Mouse (Mus musculus) retina, postnatal 1 day (tissue): ENCODE measurements at regions not wholly inside any gene's neighbourhood (a gene's known extent, or its start where the extent isn't known, plus 50 kb on each side); places are given as distances from the start of the nearest gene placed in this dataset.
A peak's percentile ranks its signal among the peaks of the same experiment; 100 is the strongest.

Experiments used
- DNase-seq: peaks from one replicate; pipeline ENCODE4 v3.0.0-alpha.2; 2012

- peak; percentile 69 for DNase-seq
Observed at GRCm38 (mm10) chr13:39350668-39351067, 390.0 kb upstream of the Slc35b3 start.

GRCm38 (mm10) chr13:39347761-39348160, 387.1 kb upstream of the Slc35b3 start:
- DNase-seq, result peak; percentile 77

- DNase-seq, result no peak
Observed at GRCm38 (mm10) chr13:39334874-39335273, 374.2 kb upstream of the Slc35b3 start.

GRCm38 (mm10) chr13:39329794-39330193, 369.1 kb upstream of the Slc35b3 start:
- DNase-seq, result no peak

GRCm38 (mm10) chr13:39326176-39326575, 365.5 kb upstream of the Slc35b3 start:
- no peak for DNase-seq

GRCm38 (mm10) chr13:39321111-39321510, 360.4 kb upstream of the Slc35b3 start:
- no peak for DNase-seq

GRCm38 (mm10) chr13:39309758-39310157, 349.1 kb upstream of the Slc35b3 start:
- DNase-seq, result no peak

GRCm38 (mm10) chr13:39307845-39308244, 347.2 kb upstream of the Slc35b3 start:
- no peak for DNase-seq

- DNase-seq, result no peak
Observed at GRCm38 (mm10) chr13:39306851-39307250, 346.2 kb upstream of the Slc35b3 start.

- no peak for DNase-seq
Observed at GRCm38 (mm10) chr13:39297129-39297528, 336.5 kb upstream of the Slc35b3 start.

GRCm38 (mm10) chr13:39290216-39290960, 329.7 kb upstream of the Slc35b3 start:
- DNase-seq, result no peak

- DNase-seq, result no peak
Observed at GRCm38 (mm10) chr13:39282272-39282671, 321.6 kb upstream of the Slc35b3 start.

GRCm38 (mm10) chr13:39278101-39278500, 317.4 kb upstream of the Slc35b3 start:
- DNase-seq, result no peak

GRCm38 (mm10) chr13:39266024-39266423, 305.3 kb upstream of the Slc35b3 start:
- no peak for DNase-seq

- no peak for DNase-seq
Observed at GRCm38 (mm10) chr13:39256708-39257107, 296.0 kb upstream of the Slc35b3 start.

- no peak for DNase-seq
Observed at GRCm38 (mm10) chr13:39255338-39255737, 294.7 kb upstream of the Slc35b3 start.

- no peak for DNase-seq
Observed at GRCm38 (mm10) chr13:39252591-39252990, 291.9 kb upstream of the Slc35b3 start.

GRCm38 (mm10) chr13:39250096-39250495, 289.4 kb upstream of the Slc35b3 start:
- peak; percentile 60 for DNase-seq

- DNase-seq, result no peak
Observed at GRCm38 (mm10) chr13:39226829-39227228, 266.2 kb upstream of the Slc35b3 start.

GRCm38 (mm10) chr13:39225651-39226050, 265.0 kb upstream of the Slc35b3 start:
- peak; percentile 48 for DNase-seq

GRCm38 (mm10) chr13:39211076-39211475, 250.4 kb upstream of the Slc35b3 start:
- no peak for DNase-seq

GRCm38 (mm10) chr13:39183715-39184179, 223.1 kb upstream of the Slc35b3 start:
- DNase-seq, result peak; percentile 57

- DNase-seq, result peak; percentile 85
Observed at GRCm38 (mm10) chr13:39161980-39162379, 201.3 kb upstream of the Slc35b3 start.

GRCm38 (mm10) chr13:39127942-39128341, 167.3 kb upstream of the Slc35b3 start:
- no peak for DNase-seq

GRCm38 (mm10) chr13:39092058-39092457, 131.4 kb upstream of the Slc35b3 start:
- DNase-seq, result no peak
